Mouse (Mus musculus) gastrocnemius, postnatal 4 days (tissue): ENCODE data around the gene Tox3. TPM values are rescaled to one million over a fixed set of nuclear protein-coding genes. Genes with fewer than 3 reads are reported as not detected.

Experiments
- DNase-seq, 2 experiments: peaks; one replicate each; pipeline ENCODE4 v3.0.0; 2021 to 2022; ENCODE audit warnings: low spot score in 2 of 2, mixed read lengths in 2 of 2
- total RNA-seq, 2 experiments: library from RNA; stranded (reverse); gene quantifications; 2 replicates each; pipeline ENCODE4 v1.2.3; 2021

Tox3 gene
- total RNA-seq, 2 experiments from 2014 or later: 1.8 TPM

GRCm38 (mm10) chr8:90330377-90331285 lies 17.5 kb downstream of the Tox3 start:
- DNase-seq: no peak

GRCm38 (mm10) chr8:90323824-90324223 lies 24.3 kb downstream of the Tox3 start:
- no peak for DNase-seq

GRCm38 (mm10) chr8:90322701-90323439 lies 25.3 kb downstream of the Tox3 start:
- no peak for DNase-seq

GRCm38 (mm10) chr8:90321255-90321654 lies 26.9 kb downstream of the Tox3 start:
- DNase-seq: no peak

- no peak for DNase-seq
These were observed 33.8 kb downstream of the Tox3 start for GRCm38 (mm10) chr8:90314312-90314711.

GRCm38 (mm10) chr8:90302951-90303350 lies 45.2 kb downstream of the Tox3 start:
- DNase-seq: no peak

- DNase-seq: no peak
These were observed 45.9 kb downstream of the Tox3 start for GRCm38 (mm10) chr8:90302252-90302651.

- DNase-seq: no peak
These were observed 46.6 kb downstream of the Tox3 start for GRCm38 (mm10) chr8:90301543-90301942.

- DNase-seq: no peak
These were observed 47.2 kb downstream of the Tox3 start for GRCm38 (mm10) chr8:90300973-90301372.

- DNase-seq: no peak
These were observed 54.1 kb downstream of the Tox3 start for GRCm38 (mm10) chr8:90294061-90294460.

GRCm38 (mm10) chr8:90290811-90291210 lies 57.3 kb downstream of the Tox3 start:
- no peak for DNase-seq

- DNase-seq: no peak
These were observed 71.4 kb downstream of the Tox3 start for GRCm38 (mm10) chr8:90276722-90277121.

- DNase-seq: no peak
These were observed 75.0 kb downstream of the Tox3 start for GRCm38 (mm10) chr8:90273182-90273581.

- no peak for DNase-seq
These were observed 76.2 kb downstream of the Tox3 start for GRCm38 (mm10) chr8:90271920-90272319.

- no peak for DNase-seq
These were observed 80.4 kb downstream of the Tox3 start for GRCm38 (mm10) chr8:90267698-90268256.

GRCm38 (mm10) chr8:90266986-90267385 lies 81.2 kb downstream of the Tox3 start:
- no peak for DNase-seq

- DNase-seq: no peak
These were observed 81.9 kb downstream of the Tox3 start for GRCm38 (mm10) chr8:90266239-90266638.

- no peak for DNase-seq
These were observed 93.8 kb downstream of the Tox3 start for GRCm38 (mm10) chr8:90254158-90254867.

- DNase-seq: no peak
These were observed 101.8 kb downstream of the Tox3 start for GRCm38 (mm10) chr8:90246357-90246756.

GRCm38 (mm10) chr8:90245828-90246227 lies 102.3 kb downstream of the Tox3 start:
- no peak for DNase-seq

- no peak for DNase-seq
These were observed 103.0 kb downstream of the Tox3 start for GRCm38 (mm10) chr8:90245187-90245586.
